Mouse (Mus musculus) left cerebral cortex, adult 2 months (tissue): Measurements from ENCODE around the gene St6galnac6. TPM values are rescaled to one million over a fixed set of nuclear protein-coding genes. Genes with fewer than 3 reads are reported as not detected.

ENCODE experiments used
- DNase-seq, 2 experiments: peaks; one replicate each; pipeline ENCODE4 v3.0.0; 2021 to 2022; ENCODE audit warnings: low spot score in 2 of 2, mixed read lengths in 1 of 2; ENCODE audit errors: extremely low spot score in 1 of 2
- H3K27ac ChIP-seq: fragments of 200-600 bp; 2 replicates; pipeline ENCODE4 v1.8.1; 2022
- H3K4me3 ChIP-seq: fragments of 200-600 bp; 2 replicates; pipeline ENCODE4 v1.8.1; 2022
- CTCF ChIP-seq: fragments of 200-600 bp; IDR thresholded peaks from 2 replicates; pipeline ENCODE4 v1.8.1; 2022; ENCODE audit warnings: antibody characterized with exemption, mild to moderate bottlenecking, moderate library complexity
- intact Hi-C: fragments of 180-260 bp; cut with DNase I; formaldehyde crosslinking; loops from one replicate; pipeline ENCODE4 v1.15.1; 2025
- total RNA-seq, 2 experiments: library from RNA; stranded (reverse); gene quantifications; 2 replicates each; pipeline ENCODE4 v1.2.3; 2021

The St6galnac6 gene
- total RNA-seq, 2 experiments from 2014 or later = 122 to 133 TPM

DNA sequence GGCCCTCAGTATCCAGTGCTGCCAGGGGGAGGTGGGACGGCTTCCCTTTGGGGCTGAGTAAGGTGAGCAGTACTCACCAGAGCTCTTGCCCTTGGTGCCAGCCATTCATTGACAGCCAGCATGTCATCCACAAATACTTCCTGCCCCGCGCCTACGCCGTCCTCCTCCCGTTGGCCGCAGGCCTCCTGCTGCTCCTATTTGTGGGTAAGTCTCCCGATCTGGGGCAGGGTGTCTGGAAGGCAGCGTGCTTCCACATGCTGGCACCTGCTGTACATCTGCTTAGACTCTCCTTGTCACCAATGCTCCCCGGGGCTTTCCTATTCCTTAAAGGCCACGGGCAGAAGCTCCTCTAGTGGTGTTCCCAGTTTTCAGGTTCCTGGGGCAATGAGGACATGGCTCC, 27.3 kb upstream of the St6galnac6 start:
- no peak overlapping the region for H3K4me3 ChIP-seq
- H3K27ac ChIP-seq = no peak overlapping the region
- intact Hi-C loops = no loop called here
- TF ChIP-seq CTCF = no peak
- no peak for DNase-seq

DNA sequence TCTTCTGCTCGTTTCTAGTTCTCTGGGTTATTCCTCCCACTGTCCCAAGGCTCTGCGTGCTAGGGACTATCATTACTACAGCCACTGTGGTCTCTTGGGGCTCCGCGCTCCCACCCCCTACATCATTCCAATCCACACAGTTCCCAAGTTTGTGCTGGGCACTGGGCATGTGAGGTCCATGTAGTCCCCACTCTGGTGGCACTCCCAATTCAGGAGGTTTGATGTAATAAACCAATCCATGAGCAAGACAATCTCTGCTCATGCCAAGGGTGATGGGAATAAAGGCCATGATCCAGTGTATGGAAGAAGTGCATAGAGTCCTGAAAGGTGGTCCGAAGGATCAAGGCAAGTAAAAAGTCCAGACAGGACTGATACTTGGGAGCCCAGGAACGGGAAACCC, 25.0 kb upstream of the St6galnac6 start, which contains the start of gene Pip5kl1:
Pip5kl1 (plus strand) TSS at position 301 of the 400 bp plus-strand sequence.
- intact Hi-C loops = no loop called here
- Histone ChIP-seq H3K4me3 (peak within 1 kb of the TSS; percentile 50), H3K27ac (peak within 1 kb of the TSS; percentile 80)
- TF ChIP-seq CTCF = no peak
- DNase-seq = no peak

DNA sequence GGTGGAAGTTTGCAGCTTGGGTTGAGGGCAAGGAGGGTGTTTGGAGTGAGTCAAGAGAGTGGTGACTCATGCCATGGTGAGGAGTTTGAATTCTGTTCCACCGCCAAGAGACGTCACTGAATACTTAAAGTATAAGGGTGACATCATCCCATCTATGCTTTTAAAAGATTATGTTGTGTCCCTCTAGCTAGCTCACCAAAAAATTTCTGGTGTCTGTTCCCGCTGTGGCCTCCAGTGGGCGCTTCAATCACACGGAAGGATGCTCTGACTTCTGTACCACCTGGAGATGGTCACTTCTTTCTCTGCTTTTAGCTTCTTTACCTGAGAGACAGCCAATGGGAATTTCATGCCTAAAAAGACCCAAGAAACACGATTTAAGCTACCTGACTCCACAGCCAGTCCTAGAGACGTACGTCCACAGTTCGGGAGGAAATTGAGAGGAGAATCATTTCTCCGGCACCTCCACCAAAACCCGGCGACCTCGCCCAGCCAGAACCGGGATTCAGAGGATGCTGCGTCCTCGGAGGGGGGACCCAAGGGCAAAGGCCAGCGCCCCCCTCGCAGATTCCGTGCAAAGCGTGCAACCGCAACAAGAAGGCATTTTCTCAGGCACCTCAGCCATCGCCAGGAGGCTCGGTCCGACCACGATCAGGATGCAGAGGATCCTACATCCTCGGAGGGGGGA, 24.5 kb upstream of the St6galnac6 start:
- intact Hi-C loops = loop anchor here (5.0 kb wide), 1 partner anchor 37 kb away; no protein-coding TSS in a partner anchor
- Histone ChIP-seq H3K4me3 (peak overlapping the region; percentile 50), H3K27ac (peak overlapping the region; percentile 80)
- DNase-seq = peak; percentile 77 to 79
- TF ChIP-seq CTCF = peak; percentile 87

- intact Hi-C loops = loop anchor here (5.0 kb wide), 1 partner anchor 37 kb away; no protein-coding TSS in a partner anchor
These were observed 23.8 kb upstream of the St6galnac6 start, which contains the start of gene 9430097D07Rik for GRCm38 (mm10) chr2:32575586-32576160. Gene 9430097D07Rik, minus strand, starts transcription at chr2:32575684.

DNA sequence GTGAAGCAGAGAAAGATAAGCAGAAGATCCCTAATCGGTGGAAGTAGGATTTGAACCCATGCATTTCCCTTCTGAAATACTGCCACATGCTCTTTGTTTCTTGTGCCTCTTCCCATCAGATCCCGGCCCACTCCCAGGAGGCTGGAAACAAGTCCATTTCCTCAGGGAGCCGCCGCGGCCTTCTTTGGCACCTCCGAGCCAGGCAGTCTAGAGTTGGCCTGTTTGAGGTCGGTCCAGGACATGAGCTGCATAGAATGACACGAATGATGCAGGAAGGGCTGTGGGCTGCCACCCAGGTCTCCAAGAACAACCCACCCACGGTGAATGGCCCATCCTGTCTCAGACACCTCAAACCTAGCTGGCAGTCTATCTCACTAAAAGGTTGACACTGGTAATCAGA, 23.0 kb upstream of the St6galnac6 start:
- no peak for TF ChIP-seq CTCF
- H3K27ac ChIP-seq = no peak overlapping the region; the same call in 1 of the 2 replicates
- intact Hi-C loops = loop anchor here (5.0 kb wide), 1 partner anchor 36 kb away; no protein-coding TSS in a partner anchor
- DNase-seq = no peak
- no peak overlapping the region for H3K4me3 ChIP-seq

More at GRCm38 (mm10) chr2:32575586-32576160, 23.8 kb upstream of the St6galnac6 start, which contains the start of gene 9430097D07Rik:
- TF ChIP-seq CTCF = no peak
- H3K4me3 ChIP-seq = peak within 1 kb of the TSS; percentile 50
- peak within 1 kb of the TSS; percentile 80 for H3K27ac ChIP-seq
- peak; percentile 65 to 71 for DNase-seq

- peak in 1 of 2 experiments; percentile 51 for DNase-seq
- no peak for TF ChIP-seq CTCF
These were observed 21.1 kb upstream of the St6galnac6 start for GRCm38 (mm10) chr2:32578146-32579046.

GRCm38 (mm10) chr2:32581450-32582095, 17.9 kb upstream of the St6galnac6 start:
- DNase-seq = peak; percentile 72 to 79
- TF ChIP-seq CTCF = peak; percentile 13
- intact Hi-C loops = loop anchor here (5.0 kb wide), 1 partner anchor 111 kb away; no protein-coding TSS in a partner anchor
- Histone ChIP-seq H3K27ac (0 out of 2 replicates have a peak overlapping the region, but pooled peaks have one; percentile 4), H3K4me3 (peak overlapping the region; percentile 32)

More at GRCm38 (mm10) chr2:32578146-32579046, 21.1 kb upstream of the St6galnac6 start:
- Histone ChIP-seq H3K4me3 (no peak overlapping the region), H3K27ac (no peak overlapping the region)
- intact Hi-C loops = loop anchor here (5.0 kb wide), 1 partner anchor 34 kb away; no protein-coding TSS in a partner anchor

DNA sequence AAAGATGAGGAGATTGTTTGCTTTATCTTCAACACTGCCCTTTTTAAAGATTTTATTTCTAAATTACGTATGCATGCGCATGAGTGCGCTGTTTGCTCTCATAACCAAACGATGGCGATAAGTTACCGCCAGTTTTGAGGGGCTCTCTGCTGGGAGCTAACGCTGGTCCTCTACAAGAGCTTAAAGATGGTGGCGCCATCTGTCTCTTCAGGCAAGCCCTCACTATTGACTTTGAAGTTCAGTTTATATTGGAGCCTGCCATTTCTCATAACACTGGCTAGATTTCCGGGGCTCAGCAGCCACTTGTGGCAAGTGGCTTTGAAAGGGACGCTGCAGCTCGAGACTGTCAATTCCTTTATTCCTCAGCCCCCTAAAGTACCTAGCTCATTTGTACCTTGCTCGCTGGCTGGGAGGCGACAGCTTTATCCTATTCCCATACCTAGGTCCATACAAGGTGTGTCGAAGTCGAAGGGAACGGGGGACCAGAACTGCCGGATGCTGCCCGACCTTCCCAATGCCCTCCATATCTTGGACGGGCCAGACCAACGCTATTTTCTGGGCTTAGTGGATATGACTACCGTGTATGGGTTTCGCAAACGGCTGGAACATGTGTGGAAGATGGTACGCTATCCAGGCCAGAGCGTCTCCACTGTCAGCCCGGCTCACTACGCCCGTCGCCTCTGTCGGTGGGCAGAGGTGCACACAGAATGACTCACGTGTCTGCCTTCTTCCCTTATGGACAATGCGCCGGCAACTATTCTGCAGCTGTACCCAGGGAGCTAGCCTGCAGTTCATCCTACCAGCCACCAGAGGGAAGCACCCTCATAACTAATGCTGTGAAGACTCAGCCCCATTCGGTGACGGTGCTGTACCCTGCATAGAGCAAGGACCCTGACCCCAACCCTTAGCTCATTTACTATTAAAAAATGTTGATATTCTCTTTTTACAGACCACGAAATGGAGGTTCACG, 16.4 kb upstream of the St6galnac6 start:
- peak; percentile 82 to 85 for DNase-seq
- no peak overlapping the region for H3K27ac ChIP-seq
- H3K4me3 ChIP-seq = 0 out of 2 replicates have a peak overlapping the region, but pooled peaks have one; percentile 9
- intact Hi-C loops = loop anchor here (1.0 to 5.0 kb wide), 2 partner anchors 19 to 109 kb away; no protein-coding TSS in a partner anchor
- TF ChIP-seq CTCF = no peak; the same call in none of the 2 replicates

DNA sequence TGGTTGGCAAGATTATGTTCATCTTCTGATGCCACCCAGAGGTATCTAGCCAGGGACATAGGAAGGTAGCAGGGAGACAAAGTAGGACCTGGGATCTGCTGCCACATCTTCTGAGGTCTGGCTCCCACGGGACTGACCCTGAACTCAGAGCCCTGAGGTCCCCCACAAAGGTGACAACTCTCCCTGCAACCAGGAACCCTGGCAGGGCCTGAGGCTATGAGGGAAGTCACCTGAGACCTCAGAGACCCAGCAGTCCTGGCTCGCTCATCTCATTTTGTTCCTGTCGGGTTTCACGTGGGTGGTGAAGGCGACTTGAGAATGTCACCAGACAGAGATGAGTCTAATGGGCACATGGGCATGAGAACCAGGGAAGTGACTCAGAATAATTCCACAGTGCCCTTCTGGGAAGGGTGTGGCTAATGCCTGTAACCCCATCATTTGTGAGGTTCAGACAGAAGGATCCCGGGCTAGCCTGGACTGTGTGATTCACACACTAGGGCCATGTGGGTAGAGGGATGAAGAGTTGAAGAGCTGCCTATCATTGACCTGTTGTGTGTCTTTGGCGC, 14.3 kb upstream of the St6galnac6 start:
- Histone ChIP-seq H3K27ac (no peak overlapping the region), H3K4me3 (no peak overlapping the region)
- DNase-seq = no peak
- TF ChIP-seq CTCF = no peak
- intact Hi-C loops = no loop called here
